Mouse (Mus musculus) heart, embryonic 12.5 days (tissue): Measurements from ENCODE around the gene Zfp458. TPM values are rescaled to one million over a fixed set of nuclear protein-coding genes. Genes with fewer than 3 reads are reported as not detected.
"Not testable (repeated sequence)": the region's sequence is repeated elsewhere in the genome, so short reads cannot be mapped to it uniquely, and the experiment has no call there.

Experiments used
- ATAC-seq: fragments of 200-750 bp; cut with Nextera tagmentation; 2 replicates; pipeline ENCODE4 v1.8.0; 2017; ENCODE audit warnings: moderate TSS enrichment, moderate library complexity; ENCODE audit not compliant: insufficient number of reproducible peaks, low FRiP score
- H3K27ac ChIP-seq: fragments of 300-500 bp; sonication (generic); 2 replicates; pipeline ENCODE4 v1.5.1; 2016; ENCODE audit warnings: mild to moderate bottlenecking, moderate library complexity; ENCODE audit not compliant: poor library complexity, severe bottlenecking
- H3K27me3 ChIP-seq: fragments of 300-500 bp; sonication (generic); replicated peaks from 2 replicates; pipeline ENCODE4 v1.6.1; 2016; ENCODE audit warnings: mild to moderate bottlenecking, moderate library complexity
- H3K36me3 ChIP-seq: fragments of 300-500 bp; sonication (generic); 2 replicates; pipeline ENCODE4 v1.6.1; 2016; ENCODE audit warnings: mild to moderate bottlenecking, moderate library complexity
- H3K4me1 ChIP-seq: fragments of 300-500 bp; sonication (generic); replicated peaks from 2 replicates; pipeline ENCODE4 v1.6.1; 2016; ENCODE audit warnings: mild to moderate bottlenecking
- H3K4me2 ChIP-seq: fragments of 300-500 bp; sonication (generic); 2 replicates; pipeline ENCODE4 v1.6.1; 2016; ENCODE audit warnings: mild to moderate bottlenecking, moderate library complexity
- H3K4me3 ChIP-seq: fragments of 300-500 bp; sonication (generic); 2 replicates; pipeline ENCODE4 v1.5.1; 2016; ENCODE audit warnings: mild to moderate bottlenecking
- H3K9ac ChIP-seq: fragments of 300-500 bp; sonication (generic); 2 replicates; pipeline ENCODE4 v1.6.1; 2016; ENCODE audit warnings: mild to moderate bottlenecking, moderate library complexity
- H3K9me3 ChIP-seq: fragments of 300-500 bp; sonication (generic); replicated peaks from 2 replicates; pipeline ENCODE4 v1.6.1; 2016; ENCODE audit warnings: mild to moderate bottlenecking, moderate library complexity
- WGBS: fragments of 180-500 bp; shearing (Covaris S2); methylation state at CpG from one replicate; pipeline ENCODE4 v1.1.7; 2016; 5-methylcytosine and 5-hydroxymethylcytosine counted together
- polyA plus RNA-seq: library from polyadenylated mRNA; unstranded; fragments of >200 nt; fragmentation: Nextera tagmentation; extraction: Ambion mirVana; gene quantifications from 2 replicates; pipeline ENCODE4 v1.2.1, GENCODE M21; 2016

The Zfp458 gene
- 1.7 and 1.9 TPM in 2 replicates for polyA plus RNA-seq

DNA sequence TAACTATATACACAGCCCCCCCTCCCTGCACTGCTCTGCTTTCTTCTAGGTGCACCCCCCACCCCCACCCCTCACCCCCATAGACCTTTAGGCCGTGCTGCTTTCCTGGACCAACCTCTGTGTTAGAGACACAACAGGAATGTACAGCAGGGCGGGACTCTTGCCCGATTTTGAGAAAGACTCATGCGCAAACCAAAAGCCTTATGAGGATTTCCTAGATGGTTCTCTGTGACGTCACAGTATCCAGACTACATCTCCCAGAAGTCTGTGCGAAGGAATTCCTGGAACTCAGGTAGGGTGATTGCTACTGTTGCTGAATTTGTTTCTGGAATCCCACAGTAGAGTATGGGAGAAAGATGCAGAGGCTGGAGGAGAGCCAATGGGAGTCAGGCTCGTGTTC, at the start of gene Zfp458:
TSS of gene Zfp458 (minus strand) at position 153 of the 400 bp plus-strand sequence.
- Histone ChIP-seq H3K27ac (no peak within 1 kb of the TSS), H3K4me2 (0 out of 2 replicates have a peak within 1 kb of the TSS, but pooled peaks have one; percentile 38), H3K27me3 (no peaks in the 10 kb centered on the region), H3K9me3 (no peaks in the 10 kb centered on the region), H3K4me3 (no peak within 1 kb of the TSS), H3K4me1 (no peaks in the 10 kb centered on the region), H3K36me3 (no peaks in the 10 kb centered on the region), H3K9ac (no peak within 1 kb of the TSS)
- no peak for ATAC-seq
- 37% methylated on average over 7 of the region's 7 CpGs for WGBS

DNA sequence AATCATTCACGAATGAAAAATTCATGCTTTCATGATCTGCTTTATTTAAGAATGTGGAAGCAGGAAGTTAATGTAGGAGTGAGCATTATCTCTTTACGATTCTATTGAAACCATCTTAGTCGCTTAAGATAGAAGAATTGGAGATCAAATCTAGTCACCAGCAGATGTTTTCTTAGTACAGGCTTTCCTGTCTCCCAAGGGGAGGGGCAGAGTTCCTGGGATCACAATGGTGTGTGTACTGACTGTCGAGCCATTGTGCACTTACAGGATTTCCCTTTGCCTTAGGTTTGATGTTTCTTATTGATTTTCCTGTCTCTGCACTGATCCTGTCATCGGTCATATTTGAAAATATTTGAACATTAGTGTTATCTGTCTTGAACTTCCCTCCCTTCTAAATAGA, 28.5 kb upstream of the Zfp458 start:
- no peaks in the 10 kb centered on the region for H3K27me3 ChIP-seq
- H3K27ac ChIP-seq, result no peak overlapping the region
- H3K4me2 ChIP-seq, result peak overlapping the region; percentile 74
- H3K4me3 ChIP-seq, result peak overlapping the region; percentile 60
- H3K9ac ChIP-seq, result no peak overlapping the region
- ATAC-seq, result 0 out of 2 replicates have a peak, but pooled peaks have one; percentile 17
- 26% methylated on average over 5 of the region's 5 CpGs for WGBS
- H3K36me3 ChIP-seq, result no peaks in the 10 kb centered on the region
- H3K4me1 ChIP-seq, result 0 out of 2 replicates have a peak, but pooled peaks cover 4% of the 10 kb centered on the region
- H3K9me3 ChIP-seq, result no peaks in the 10 kb centered on the region; the same call in 1 of the 2 replicates

DNA sequence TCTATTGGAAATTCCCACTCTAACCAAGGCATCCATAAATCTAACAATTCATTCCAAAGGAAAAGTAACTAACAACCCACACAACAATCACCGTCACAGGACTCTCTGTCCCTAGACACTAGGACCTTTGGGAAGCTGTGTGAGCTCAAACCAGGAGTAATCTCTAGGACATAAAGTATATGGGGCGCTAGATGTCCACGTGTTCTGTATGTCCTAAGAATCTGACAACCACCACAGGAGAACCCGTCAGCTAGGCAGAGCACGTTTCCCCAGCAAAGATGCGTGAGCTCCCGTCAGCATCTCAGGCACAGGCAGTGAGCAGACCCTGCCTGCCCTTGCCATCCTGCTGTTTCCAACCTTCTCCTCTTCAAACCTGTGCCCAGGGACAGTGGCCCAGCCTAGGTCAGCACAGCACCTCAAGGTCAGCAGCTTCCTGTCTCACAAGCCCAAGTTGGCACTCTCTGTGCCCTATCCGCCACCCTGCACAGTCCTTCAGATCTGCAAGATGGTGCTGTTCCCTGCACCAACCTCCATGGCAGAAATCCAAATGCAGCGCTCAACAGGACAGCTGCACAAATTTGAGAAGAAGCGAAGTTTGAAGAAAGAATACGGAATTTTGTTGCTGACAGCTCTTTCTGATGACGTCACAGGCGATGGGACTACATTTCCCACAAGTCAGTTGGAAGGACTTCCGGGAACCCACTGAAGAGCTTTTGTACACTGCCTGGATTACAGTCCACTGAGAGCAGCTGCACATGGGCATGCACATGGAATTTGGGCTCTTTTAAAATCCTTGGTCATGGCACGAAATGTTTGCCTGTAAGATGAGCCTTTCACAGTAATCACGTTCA, 27.8 kb upstream of the Zfp458 start, which contains the start of gene Zfp457:
TSS of gene Zfp457 (minus strand) at position 664 of the 851 bp plus-strand sequence.
- H3K9me3 ChIP-seq, result no peaks in the 10 kb centered on the region
- H3K9ac ChIP-seq, result peak within 1 kb of the TSS; percentile 78
- peak; percentile 97 for ATAC-seq
- WGBS, result 13% methylated on average over 16 of the region's 16 CpGs
- 0 out of 2 replicates have a peak, but pooled peaks cover 4% of the 10 kb centered on the region for H3K4me1 ChIP-seq
- peak within 1 kb of the TSS; percentile 74 for H3K4me2 ChIP-seq
- H3K36me3 ChIP-seq, result no peaks in the 10 kb centered on the region
- no peak within 1 kb of the TSS for H3K27ac ChIP-seq
- no peaks in the 10 kb centered on the region for H3K27me3 ChIP-seq
- peak within 1 kb of the TSS; percentile 60 for H3K4me3 ChIP-seq

GRCm38 (mm10) chr13:67269383-67270065, 8.7 kb downstream of the Zfp458 start:
- ATAC-seq, result peak; percentile 42; the same call in 1 of the 2 replicates

DNA sequence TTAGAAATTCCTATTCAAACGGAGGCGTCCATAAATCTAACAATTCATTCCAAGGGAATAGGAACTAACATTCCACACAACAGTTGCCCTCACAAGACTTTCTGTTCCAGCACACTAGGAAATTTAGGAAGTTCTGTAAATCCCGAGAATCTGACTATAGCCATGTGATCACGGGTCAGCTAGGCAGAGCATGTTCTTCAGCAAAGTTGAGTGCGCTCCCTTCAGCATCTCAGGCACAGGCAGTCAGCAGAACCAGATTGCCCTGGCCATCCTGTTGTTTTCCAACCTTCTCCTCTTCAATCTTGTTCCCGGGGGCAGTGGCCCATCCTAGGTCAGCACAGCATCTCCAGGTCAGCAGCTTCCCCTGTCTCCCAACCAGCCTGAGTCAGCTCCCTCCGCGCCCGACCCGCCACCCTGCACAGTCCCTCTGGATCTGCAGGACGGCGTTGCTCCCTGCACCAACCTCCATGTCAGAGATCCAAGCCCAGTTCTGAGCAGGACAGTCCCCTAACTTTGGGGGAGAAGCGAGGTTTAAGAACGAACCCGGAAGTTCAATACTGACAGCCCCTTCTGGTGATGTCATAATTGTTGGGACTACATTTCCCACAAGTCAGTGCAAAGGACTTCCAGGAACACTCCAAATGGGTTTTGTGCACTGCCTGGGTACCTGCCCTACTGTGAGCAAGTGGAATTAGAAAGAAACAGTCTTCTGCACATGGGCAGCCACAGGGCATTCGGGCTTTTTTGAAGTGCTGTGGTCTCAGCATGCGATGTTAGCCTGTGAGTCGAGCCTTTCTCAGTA, 9.5 kb downstream of the Zfp458 start:
- no peaks in the 10 kb centered on the region for H3K4me1 ChIP-seq
- peak overlapping the region; percentile 8; the same call in 1 of the 2 replicates for H3K27ac ChIP-seq
- peak overlapping the region; percentile 84 for H3K4me2 ChIP-seq
- H3K9me3 ChIP-seq, result peaks cover 7% of the 10 kb centered on the region; the same call in 1 of the 2 replicates
- 5% methylated on average over 18 of the region's 18 CpGs for WGBS
- peak overlapping the region; percentile 79 for H3K4me3 ChIP-seq
- peak overlapping the region; percentile 74 for H3K9ac ChIP-seq
- H3K36me3 ChIP-seq, result peaks cover 7% of the 10 kb centered on the region; the same call in 1 of the 2 replicates
- H3K27me3 ChIP-seq, result no peaks in the 10 kb centered on the region
- ATAC-seq, result peak; percentile 96

More at GRCm38 (mm10) chr13:67269383-67270065, 8.7 kb downstream of the Zfp458 start:
- H3K36me3 ChIP-seq, H3K9me3 ChIP-seq, H3K27ac ChIP-seq, H3K27me3 ChIP-seq, H3K4me1 ChIP-seq: not testable (repeated sequence)
- Histone ChIP-seq H3K4me2 (peak overlapping the region; percentile 84), H3K9ac (peak overlapping the region; percentile 74; the same call in 1 of the 2 replicates), H3K4me3 (peak overlapping the region; percentile 79)
- 41% methylated on average over 9 of the region's 9 CpGs for WGBS

DNA sequence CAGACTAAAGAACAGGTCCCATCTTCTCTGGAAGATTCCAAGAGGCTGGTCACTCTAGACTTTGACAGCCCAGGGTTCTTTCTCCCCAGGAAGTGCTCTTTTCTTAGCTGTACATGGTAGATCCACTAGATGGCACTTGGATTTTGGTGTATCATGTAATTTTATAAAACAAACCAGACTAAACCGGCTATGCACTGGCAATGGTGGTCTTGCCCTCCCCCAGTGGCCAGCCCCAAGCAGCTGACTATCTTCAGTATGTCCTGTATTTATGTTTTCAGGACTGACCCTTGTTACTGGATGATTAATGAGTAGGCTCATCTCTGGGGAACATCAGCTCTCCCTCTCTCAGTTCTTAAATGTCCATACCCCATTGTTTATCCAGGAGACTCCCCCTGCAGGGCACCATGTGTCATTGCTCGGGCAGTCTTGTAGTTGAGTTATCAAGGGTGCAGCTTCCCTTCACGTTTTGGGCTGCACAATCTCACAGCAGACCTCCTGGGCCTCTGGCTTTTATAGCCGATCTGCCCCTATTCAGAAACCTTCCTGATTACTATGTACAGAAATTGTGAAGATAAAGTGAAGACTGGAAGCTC, 64.2 kb downstream of the Zfp458 start:
- Histone ChIP-seq H3K27ac (no peak overlapping the region), H3K9me3 (peaks cover 18% of the 10 kb centered on the region), H3K27me3 (no peaks in the 10 kb centered on the region), H3K4me1 (no peaks in the 10 kb centered on the region), H3K4me2 (no peak overlapping the region), H3K36me3 (no peaks in the 10 kb centered on the region), H3K9ac (no peak overlapping the region), H3K4me3 (no peak overlapping the region)
- no peak for ATAC-seq
- WGBS, result 58% methylated on average over 4 of the region's 4 CpGs

Other genes with a start within 250 kb of the Zfp458 start
- 2.7 and 2.8 TPM in 2 replicates for gene Zfp712, start 217.3 kb downstream of the Zfp458 start, polyA plus RNA-seq
- 3.0 and 3.9 TPM in 2 replicates for gene Zfp708, start 180.5 kb downstream of the Zfp458 start, polyA plus RNA-seq
- gene Gm28557, start 169.9 kb downstream of the Zfp458 start, polyA plus RNA-seq, result 2.1 TPM in 2 replicates
- gene Rslcan18, start 162.2 kb downstream of the Zfp458 start, polyA plus RNA-seq, result 0.31 and 0.56 TPM in 2 replicates
- gene Zfp759, start 156.8 kb downstream of the Zfp458 start, polyA plus RNA-seq, result 1.1 and 1.2 TPM in 2 replicates
- 5.0 and 5.7 TPM in 2 replicates for gene Rsl1, start 105.3 kb downstream of the Zfp458 start, polyA plus RNA-seq
- 0.91 and 1.3 TPM in 2 replicates for gene Zfp455, start 84.0 kb downstream of the Zfp458 start, polyA plus RNA-seq
- gene Zfp457, start 28.0 kb upstream of the Zfp458 start, polyA plus RNA-seq, result 0.45 and 0.78 TPM in 2 replicates
- gene Zfp595, start 54.1 kb upstream of the Zfp458 start, polyA plus RNA-seq, result 2.2 and 2.5 TPM in 2 replicates
- gene Gm28044, start 82.1 kb upstream of the Zfp458 start, polyA plus RNA-seq, result 0.59 and 2.2 TPM in 2 replicates
- gene Zfp953, start 82.1 kb upstream of the Zfp458 start, polyA plus RNA-seq, result 0.80 and 0.93 TPM in 2 replicates
- gene Gm28041, start 97.3 kb upstream of the Zfp458 start, polyA plus RNA-seq, result 0.23 and 0.41 TPM in 2 replicates
- 1.3 and 1.4 TPM in 2 replicates for gene Zfp456, start 97.3 kb upstream of the Zfp458 start, polyA plus RNA-seq
- gene Zfp429, start 121.4 kb upstream of the Zfp458 start, polyA plus RNA-seq, result 3.2 and 3.9 TPM in 2 replicates
- 0.17 and 0.69 TPM in 2 replicates for gene Zfp459, start 143.0 kb upstream of the Zfp458 start, polyA plus RNA-seq
- gene Zfp874a, start 173.2 kb upstream of the Zfp458 start, polyA plus RNA-seq, result 6.2 and 7.2 TPM in 2 replicates
- gene Zfp874b, start 205.8 kb upstream of the Zfp458 start, polyA plus RNA-seq, result 1.3 and 2.0 TPM in 2 replicates
- gene Zfp58, start 222.1 kb upstream of the Zfp458 start, polyA plus RNA-seq, result 10.5 and 11.2 TPM in 2 replicates
- gene Gm26965, start 247.7 kb upstream of the Zfp458 start, polyA plus RNA-seq, result not detected in 2 replicates
- 17.3 and 18.2 TPM in 2 replicates for gene Zfp87, start 247.7 kb upstream of the Zfp458 start, polyA plus RNA-seq